Mouse (Mus musculus) megakaryocyte-erythroid progenitor cell, adult 5 weeks (primary cell): ENCODE results near the gene Kcne4. TPM values are rescaled to one million over a fixed set of nuclear protein-coding genes. Genes with fewer than 3 reads are reported as not detected.

Experiments
- polyA plus RNA-seq: library from polyadenylated mRNA; stranded (reverse); fragments of >175 nt; gene quantifications from 2 replicates; pipeline ENCODE4 v1.2.3, GENCODE M21; 2012

The Kcne4 gene
- not detected in 2 replicates for polyA plus RNA-seq

GRCm38 (mm10) chr1:78816639-78817038 lies at the start of gene Kcne4:
TSS of gene Kcne4 (plus strand) at chr1:78816758.

Other genes starting within 250 kb of the Kcne4 start
- 4.0 TPM in 2 replicates for gene Acsl3, start 158.9 kb upstream of the Kcne4 start, polyA plus RNA-seq
- gene Utp14b, start 158.7 kb upstream of the Kcne4 start, polyA plus RNA-seq, result 0.54 and 0.88 TPM in 2 replicates